Mouse (Mus musculus) testis, adult 2 months (tissue): ENCODE data around the gene Rsph6a.

Experiments
- CTCF ChIP-seq: fragments of 200-500 bp; IDR thresholded peaks from 2 replicates; pipeline ENCODE4 v1.5.1; 2012; ENCODE audit warnings: low read depth, mild to moderate bottlenecking, inconsistent platforms, low read length, moderate library complexity; ENCODE audit not compliant: control insufficient read depth, insufficient read depth, insufficient replicate concordance
- POLR2A ChIP-seq: fragments of 200-500 bp; IDR thresholded peaks from 2 replicates; pipeline ENCODE4 v1.6.1; 2012; ENCODE audit warnings: low read depth, mild to moderate bottlenecking, inconsistent platforms, low read length, moderate library complexity; ENCODE audit not compliant: control insufficient read depth

DNA sequence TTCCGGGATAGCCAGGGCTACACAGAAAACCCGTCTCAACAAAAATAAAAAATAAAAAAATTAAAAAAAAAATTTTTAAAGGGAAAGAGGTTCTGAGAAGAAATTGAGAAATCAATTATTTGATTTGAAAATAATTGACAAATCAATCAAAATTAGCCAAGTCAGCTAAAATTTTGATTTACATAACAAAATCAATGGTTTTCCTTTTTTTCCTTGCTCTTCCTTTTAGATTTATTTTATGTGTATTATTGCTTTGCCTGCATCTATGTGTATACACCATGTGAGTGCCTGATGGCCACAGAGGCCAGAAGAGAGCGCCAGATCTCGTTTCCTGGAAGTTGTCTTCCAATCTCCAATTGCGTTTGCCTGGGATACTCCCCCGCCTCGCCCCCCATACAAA, 36.6 kb upstream of the Rsph6a start:
- TF ChIP-seq CTCF (no peak), POLR2A (no peak)
